Mouse (Mus musculus) limb, embryonic 13.5 days (tissue): Measurements from ENCODE around the gene Irf9. TPM values are rescaled to one million over a fixed set of nuclear protein-coding genes. Genes with fewer than 3 reads are reported as not detected.

ENCODE experiments used
- ATAC-seq: fragments of 200-750 bp; cut with Nextera tagmentation; 2 replicates; pipeline ENCODE4 v1.8.0; 2017; ENCODE audit warnings: low read depth, moderate number of reproducible peaks, moderate TSS enrichment; ENCODE audit not compliant: low FRiP score
- H3K27ac ChIP-seq: fragments of 300-500 bp; sonication (generic); 2 replicates; pipeline ENCODE4 v1.5.1; 2015; ENCODE audit warnings: inconsistent platforms, mild to moderate bottlenecking, moderate library complexity
- H3K27me3 ChIP-seq: fragments of 300-500 bp; sonication (generic); 2 replicates; pipeline ENCODE4 v1.6.1; 2015; ENCODE audit warnings: mild to moderate bottlenecking, inconsistent platforms
- H3K36me3 ChIP-seq: fragments of 300-500 bp; sonication (generic); 2 replicates; pipeline ENCODE4 v1.6.1; 2015; ENCODE audit warnings: inconsistent platforms, mild to moderate bottlenecking, moderate library complexity
- H3K4me1 ChIP-seq: fragments of 300-500 bp; sonication (generic); 2 replicates; pipeline ENCODE4 v1.6.1; 2015; ENCODE audit warnings: inconsistent platforms
- H3K4me2 ChIP-seq: fragments of 300-500 bp; sonication (generic); replicated peaks from 2 replicates; pipeline ENCODE4 v1.6.1; 2015; ENCODE audit warnings: inconsistent platforms, mild to moderate bottlenecking, moderate library complexity
- H3K4me3 ChIP-seq: fragments of 300-500 bp; sonication (generic); 2 replicates; pipeline ENCODE4 v1.5.1; 2015; ENCODE audit warnings: moderate library complexity, mild to moderate bottlenecking, inconsistent platforms
- H3K9ac ChIP-seq: fragments of 300-500 bp; sonication (generic); 2 replicates; pipeline ENCODE4 v1.6.1; 2015; ENCODE audit warnings: mild to moderate bottlenecking, inconsistent platforms
- H3K9me3 ChIP-seq: fragments of 300-500 bp; sonication (generic); 2 replicates; pipeline ENCODE4 v1.6.1; 2016; ENCODE audit warnings: inconsistent platforms
- WGBS: fragments of 180-500 bp; shearing (Covaris S2); methylation state at CpG from one replicate; pipeline ENCODE4 v1.1.7; 2015; 5-methylcytosine and 5-hydroxymethylcytosine counted together
- polyA plus RNA-seq: library from polyadenylated mRNA; unstranded; fragments of >200 nt; fragmentation: Nextera tagmentation; extraction: Ambion mirVana; gene quantifications from 2 replicates; pipeline ENCODE4 v1.2.1, GENCODE M21; 2015

Irf9 gene
- polyA plus RNA-seq, 1 experiment from 2014 or later, result 11.2 TPM

GRCm38 (mm10) chr14:55656935-55657334 lies 53.6 kb downstream of the Irf9 start:
- no peak overlapping the region for H3K27ac ChIP-seq
- no peak for ATAC-seq
- no peak overlapping the region for H3K9ac ChIP-seq
- H3K27me3 ChIP-seq, result no peaks in the 10 kb centered on the region
- H3K4me1 ChIP-seq, result peaks cover 18% of the 10 kb centered on the region
- peaks cover 29% of the 10 kb centered on the region for H3K36me3 ChIP-seq
- H3K4me2 ChIP-seq, result no peak overlapping the region
- 87% methylated on average over 3 of the region's 3 CpGs for WGBS
- H3K4me3 ChIP-seq, result no peak overlapping the region
- H3K9me3 ChIP-seq, result no peaks in the 10 kb centered on the region

GRCm38 (mm10) chr14:55658011-55658410 lies 54.6 kb downstream of the Irf9 start:
- whole genome bisulfite sequencing, result 88% methylated on average over 5 of the region's 5 CpGs
- peaks cover 37% of the 10 kb centered on the region for H3K36me3 ChIP-seq
- ATAC-seq, result no peak

More at GRCm38 (mm10) chr14:55658011-55658410, 54.6 kb downstream of the Irf9 start:
- Histone ChIP-seq H3K9ac (no peak overlapping the region), H3K27ac (no peak overlapping the region), H3K27me3 (no peaks in the 10 kb centered on the region), H3K4me1 (peaks cover 18% of the 10 kb centered on the region), H3K4me3 (no peak overlapping the region), H3K9me3 (no peaks in the 10 kb centered on the region), H3K4me2 (no peak overlapping the region)

Other genes with a start within 250 kb of the Irf9 start
- gene Dhrs4, start 124.8 kb upstream of the Irf9 start, polyA plus RNA-seq, result 87.4 and 89.1 TPM in 2 replicates
- gene Carmil3, start 112.9 kb upstream of the Irf9 start, polyA plus RNA-seq, result 2.7 and 3.3 TPM in 2 replicates
- 0.32 and 0.78 TPM in 2 replicates for gene Cpne6, start 93.1 kb upstream of the Irf9 start, polyA plus RNA-seq
- gene Nrl, start 78.6 kb upstream of the Irf9 start, polyA plus RNA-seq, result not detected in 2 replicates
- 36.9 and 38.0 TPM in 2 replicates for gene Pck2, start 63.3 kb upstream of the Irf9 start, polyA plus RNA-seq
- gene Dcaf11, start 43.6 kb upstream of the Irf9 start, polyA plus RNA-seq, result 55.9 and 58.7 TPM in 2 replicates
- 0.74 TPM in 1 of 2 replicates, not detected in the other for gene A730061H03Rik, start 43.2 kb upstream of the Irf9 start, polyA plus RNA-seq
- 22.5 and 25.5 TPM in 2 replicates for gene Fitm1, start 28.0 kb upstream of the Irf9 start, polyA plus RNA-seq
- 145 and 150 TPM in 2 replicates for gene Psme1, start 25.4 kb upstream of the Irf9 start, polyA plus RNA-seq
- gene Emc9, start 18.3 kb upstream of the Irf9 start, polyA plus RNA-seq, result 4.9 and 5.0 TPM in 2 replicates
- 251 and 280 TPM in 2 replicates for gene Psme2, start 12.5 kb upstream of the Irf9 start, polyA plus RNA-seq
- gene Rnf31, start 11.9 kb upstream of the Irf9 start, polyA plus RNA-seq, result 22.5 and 23.2 TPM in 2 replicates
- 6.1 and 7.0 TPM in 2 replicates for gene Rec8, start 14.5 kb downstream of the Irf9 start, polyA plus RNA-seq
- gene Ipo4, start 32.4 kb downstream of the Irf9 start, polyA plus RNA-seq, result 107 and 113 TPM in 2 replicates
- 1.3 and 1.9 TPM in 2 replicates for gene Gm49378, start 34.3 kb downstream of the Irf9 start, polyA plus RNA-seq
- 108 and 113 TPM in 2 replicates for gene Tm9sf1, start 40.2 kb downstream of the Irf9 start, polyA plus RNA-seq
- gene Tssk4, start 46.6 kb downstream of the Irf9 start, polyA plus RNA-seq, result 0.91 and 1.0 TPM in 2 replicates
- gene Mdp1, start 56.9 kb downstream of the Irf9 start, polyA plus RNA-seq, result 68.7 and 69.5 TPM in 2 replicates
- gene Gmpr2, start 68.4 kb downstream of the Irf9 start, polyA plus RNA-seq, result 70.2 and 72.7 TPM in 2 replicates
- 606 and 624 TPM in 2 replicates for gene Nedd8, start 68.6 kb downstream of the Irf9 start, polyA plus RNA-seq
- gene Tinf2, start 78.2 kb downstream of the Irf9 start, polyA plus RNA-seq, result 43.4 and 44.0 TPM in 2 replicates
- gene Tgm1, start 110.4 kb downstream of the Irf9 start, polyA plus RNA-seq, result 5.0 and 5.7 TPM in 2 replicates
- gene Rabggta, start 118.7 kb downstream of the Irf9 start, polyA plus RNA-seq, result 24.8 and 26.2 TPM in 2 replicates
- 78.1 and 89.9 TPM in 2 replicates for gene Dhrs1, start 142.1 kb downstream of the Irf9 start, polyA plus RNA-seq
- 41.8 and 42.8 TPM in 2 replicates for gene Nop9, start 142.1 kb downstream of the Irf9 start, polyA plus RNA-seq
- gene Cideb, start 154.9 kb downstream of the Irf9 start, polyA plus RNA-seq, result 0.45 and 0.72 TPM in 2 replicates
- 0.36 and 0.64 TPM in 2 replicates for gene Ltb4r2, start 157.9 kb downstream of the Irf9 start, polyA plus RNA-seq
- 0.45 and 0.51 TPM in 2 replicates for gene Ltb4r1, start 162.4 kb downstream of the Irf9 start, polyA plus RNA-seq
- gene Adcy4, start 180.5 kb downstream of the Irf9 start, polyA plus RNA-seq, result 20.9 and 25.6 TPM in 2 replicates
- 31.0 and 37.1 TPM in 2 replicates for gene Ripk3, start 185.3 kb downstream of the Irf9 start, polyA plus RNA-seq
- gene Nfatc4, start 219.6 kb downstream of the Irf9 start, polyA plus RNA-seq, result 124 and 128 TPM in 2 replicates